Mouse (Mus musculus) inflammation-experienced regulatory T-cells, adult 6 months (primary cell): ENCODE measurements around the gene Dhx30. TPM values are rescaled to one million over a fixed set of nuclear protein-coding genes. Genes with fewer than 3 reads are reported as not detected.
"Not testable (repeated sequence)": the region's sequence is repeated elsewhere in the genome, so short reads cannot be mapped to it uniquely, and the experiment has no call there.

ENCODE experiments used
- ATAC-seq: one replicate; pipeline ENCODE4 v1.8.0; 2017
- polyA plus RNA-seq, 3 experiments: library from polyadenylated mRNA; unstranded; fragments of 100-300 nt; shearing (Covaris generic); gene quantifications; one replicate each; pipeline ENCODE4 v1.2.1; 2017

The Dhx30 gene
- polyA plus RNA-seq, 3 experiments from 2014 or later = 70.5 to 107 (median 103) TPM

GRCm38 (mm10) chr9:110093303-110093702 is 24.3 kb downstream of the Dhx30 start:
- no peak for ATAC-seq

- ATAC-seq = no peak
These were observed 31.9 kb downstream of the Dhx30 start for GRCm38 (mm10) chr9:110085693-110086092.

- ATAC-seq = no peak
These were observed 33.2 kb downstream of the Dhx30 start for GRCm38 (mm10) chr9:110084201-110084964.

- no peak for ATAC-seq
These were observed 36.6 kb downstream of the Dhx30 start for GRCm38 (mm10) chr9:110081066-110081465.

GRCm38 (mm10) chr9:110076468-110076867 is 41.2 kb downstream of the Dhx30 start:
- not testable (repeated sequence) for ATAC-seq

- peak; percentile 38 for ATAC-seq
These were observed 45.8 kb downstream of the Dhx30 start for GRCm38 (mm10) chr9:110071843-110072242.

- ATAC-seq = no peak
These were observed 46.6 kb downstream of the Dhx30 start for GRCm38 (mm10) chr9:110071011-110071410.

GRCm38 (mm10) chr9:110070358-110070757 is 47.3 kb downstream of the Dhx30 start:
- ATAC-seq = no peak

- ATAC-seq = no peak
These were observed 48.9 kb downstream of the Dhx30 start for GRCm38 (mm10) chr9:110068745-110069144.

GRCm38 (mm10) chr9:110064641-110065040 is 53.0 kb downstream of the Dhx30 start:
- no peak for ATAC-seq

- no peak for ATAC-seq
These were observed 54.8 kb downstream of the Dhx30 start for GRCm38 (mm10) chr9:110062861-110063260.

- ATAC-seq = no peak
These were observed 55.2 kb downstream of the Dhx30 start for GRCm38 (mm10) chr9:110062405-110062804.

GRCm38 (mm10) chr9:110060761-110061160 is 56.9 kb downstream of the Dhx30 start:
- ATAC-seq = no peak

GRCm38 (mm10) chr9:110057200-110057599 is 60.4 kb downstream of the Dhx30 start:
- ATAC-seq = no peak

- no peak for ATAC-seq
These were observed 62.8 kb downstream of the Dhx30 start for GRCm38 (mm10) chr9:110054781-110055180.

- ATAC-seq = no peak
These were observed 63.6 kb downstream of the Dhx30 start for GRCm38 (mm10) chr9:110054080-110054421.

- ATAC-seq = no peak
These were observed 64.1 kb downstream of the Dhx30 start for GRCm38 (mm10) chr9:110053305-110054079.

GRCm38 (mm10) chr9:110052951-110053304 is 64.7 kb downstream of the Dhx30 start:
- no peak for ATAC-seq

- ATAC-seq = no peak
These were observed 65.6 kb downstream of the Dhx30 start for GRCm38 (mm10) chr9:110051869-110052661.

- ATAC-seq = no peak
These were observed 66.4 kb downstream of the Dhx30 start for GRCm38 (mm10) chr9:110051184-110051583.

GRCm38 (mm10) chr9:110047857-110048256 is 69.8 kb downstream of the Dhx30 start:
- no peak for ATAC-seq

- no peak for ATAC-seq
These were observed 70.4 kb downstream of the Dhx30 start for GRCm38 (mm10) chr9:110047260-110047659.

- ATAC-seq = no peak
These were observed 71.8 kb downstream of the Dhx30 start for GRCm38 (mm10) chr9:110045763-110046377.
